Mouse (Mus musculus) heart, postnatal 0 days (tissue): Measurements from ENCODE around the gene H3f3b. TPM values are rescaled to one million over a fixed set of nuclear protein-coding genes. Genes with fewer than 3 reads are reported as not detected.
"Not testable (repeated sequence)": the region's sequence is repeated elsewhere in the genome, so short reads cannot be mapped to it uniquely, and the experiment has no call there.

Source experiments
- ATAC-seq: fragments of 200-750 bp; cut with Nextera tagmentation; 2 replicates; pipeline ENCODE4 v1.8.0; 2017; ENCODE audit warnings: low read depth, moderate number of reproducible peaks, moderate library complexity; ENCODE audit not compliant: insufficient read depth
- DNase-seq: peaks from one replicate; pipeline ENCODE4 v3.0.0-alpha.2; 2016; ENCODE audit warnings: low spot score
- H3K27ac ChIP-seq: fragments of 300-500 bp; sonication (generic); 2 replicates; pipeline ENCODE4 v1.5.1; 2014; ENCODE audit warnings: low read depth, mild to moderate bottlenecking
- H3K27me3 ChIP-seq: fragments of 300-500 bp; sonication (generic); 2 replicates; pipeline ENCODE4 v1.6.1; 2014; ENCODE audit warnings: low read length, mixed read lengths; ENCODE audit not compliant: control insufficient read depth, insufficient read depth
- H3K36me3 ChIP-seq: fragments of 300-500 bp; sonication (generic); replicated peaks from 2 replicates; pipeline ENCODE4 v1.6.1; 2014; ENCODE audit warnings: low read length, mixed read lengths; ENCODE audit not compliant: control insufficient read depth, insufficient read depth
- H3K4me1 ChIP-seq: fragments of 300-500 bp; sonication (generic); 2 replicates; pipeline ENCODE4 v1.6.1; 2014; ENCODE audit warnings: antibody characterized with exemption; ENCODE audit not compliant: control insufficient read depth, insufficient read depth
- H3K4me2 ChIP-seq: fragments of 300-500 bp; sonication (generic); 2 replicates; pipeline ENCODE4 v1.6.1; 2014; ENCODE audit warnings: low read depth, mild to moderate bottlenecking, low read length, moderate library complexity
- H3K4me3 ChIP-seq: fragments of 300-500 bp; sonication (generic); 2 replicates; pipeline ENCODE4 v1.5.1; 2014; ENCODE audit warnings: low read depth, low read length
- H3K9ac ChIP-seq: fragments of 300-500 bp; sonication (generic); replicated peaks from 2 replicates; pipeline ENCODE4 v1.6.1; 2014; ENCODE audit warnings: low read depth, low read length, mixed read lengths
- H3K9me3 ChIP-seq: fragments of 300-500 bp; sonication (generic); replicated peaks from 2 replicates; pipeline ENCODE4 v1.6.1; 2016; ENCODE audit warnings: low read length; ENCODE audit not compliant: control insufficient read depth
- CTCF ChIP-seq: IDR thresholded peaks from 2 replicates; pipeline ENCODE4 v1.5.1; 2016; ENCODE audit warnings: antibody characterized with exemption, control low read depth, low read depth
- EP300 ChIP-seq: IDR thresholded peaks from 2 replicates; pipeline ENCODE4 v1.6.1; 2016; ENCODE audit warnings: antibody characterized with exemption, low read depth
- WGBS: fragments of 180-500 bp; shearing (Covaris S2); extraction: QIAGEN DNeasy Blood & Tissue Kit; methylation state at CpG from one replicate; pipeline ENCODE4 v1.1.7; 2014; 5-methylcytosine and 5-hydroxymethylcytosine counted together
- polyA plus RNA-seq: library from polyadenylated mRNA; unstranded; fragments of >200 nt; fragmentation: Nextera tagmentation; extraction: Ambion mirVana; gene quantifications from 2 replicates; pipeline ENCODE4 v1.2.1, GENCODE M21; 2015
- total RNA-seq: library from RNA; depleted of rRNA; stranded (reverse); fragments of >200 nt; gene quantifications from 2 replicates; pipeline ENCODE4 v1.2.3, GENCODE M21; 2014; ENCODE audit warnings: low replicate concordance

Gene H3f3b
- total and polyA plus RNA-seq, 2 experiments from 2014 or later: 365 to 561 TPM

- TF ChIP-seq CTCF (no peak), EP300 (no peak)
- peaks cover 16% of the 10 kb centered on the region for H3K4me1 ChIP-seq
- H3K27me3 ChIP-seq: no peaks in the 10 kb centered on the region
- H3K4me3 ChIP-seq: peak overlapping the region; percentile 69
- H3K36me3 ChIP-seq: no peaks in the 10 kb centered on the region
- no peaks in the 10 kb centered on the region for H3K9me3 ChIP-seq
- peak overlapping the region; percentile 70 for H3K4me2 ChIP-seq
- no peak for DNase-seq
- H3K27ac ChIP-seq: peak overlapping the region; percentile 98; the same call in 1 of the 2 replicates
- peak overlapping the region; percentile 30; the same call in 1 of the 2 replicates for H3K9ac ChIP-seq
- WGBS: 67% methylated on average over 6 of the region's 6 CpGs
- no peak for ATAC-seq
Observed at GRCm38 (mm10) chr11:116029086-116029865, 1.5 kb upstream of the H3f3b start.

- no peak for TF ChIP-seq CTCF
- no peak for TF ChIP-seq EP300
- ATAC-seq: no peak
- H3K4me3 ChIP-seq: no peak overlapping the region
- peaks cover 16% of the 10 kb centered on the region for H3K4me1 ChIP-seq
- DNase-seq: no peak
- no peak overlapping the region for H3K4me2 ChIP-seq
- H3K9ac ChIP-seq: no peak overlapping the region
- H3K36me3 ChIP-seq: peaks cover 3% of the 10 kb centered on the region; the same call in 1 of the 2 replicates
- no peaks in the 10 kb centered on the region for H3K27me3 ChIP-seq
- 63% methylated on average over 9 of the region's 9 CpGs for WGBS
- H3K27ac ChIP-seq: no peak overlapping the region
- H3K9me3 ChIP-seq: no peaks in the 10 kb centered on the region
Observed at GRCm38 (mm10) chr11:116028177-116028865, 559 bp upstream of the H3f3b start.

- ATAC-seq: no peak
- Histone ChIP-seq H3K27me3 (no peaks in the 10 kb centered on the region), H3K36me3 (peaks cover 22% of the 10 kb centered on the region), H3K9me3 (no peaks in the 10 kb centered on the region), H3K4me1 (peaks cover 5% of the 10 kb centered on the region; the same call in 1 of the 2 replicates), H3K27ac (peak overlapping the region; percentile 51; the same call in 1 of the 2 replicates), H3K4me2 (no peak overlapping the region), H3K4me3 (no peak overlapping the region), H3K9ac (no peak overlapping the region)
- WGBS: 89% methylated on average over 3 of the region's 3 CpGs
- no peak for DNase-seq
- no peak for TF ChIP-seq CTCF
- TF ChIP-seq EP300: no peak
Observed at GRCm38 (mm10) chr11:116025056-116025845, 2.5 kb downstream of the H3f3b start.

- H3K9ac ChIP-seq: peak overlapping the region; percentile 94
- ATAC-seq: peak; percentile 90
Observed at GRCm38 (mm10) chr11:116024356-116024808, 3.4 kb downstream of the H3f3b start.

GRCm38 (mm10) chr11:116023771-116024355, 3.9 kb downstream of the H3f3b start:
- peak; percentile 58 for DNase-seq
- Histone ChIP-seq H3K27me3 (no peaks in the 10 kb centered on the region), H3K4me1 (no peaks in the 10 kb centered on the region; the same call in 1 of the 2 replicates), H3K4me2 (peak overlapping the region; percentile 57), H3K27ac (peak overlapping the region; percentile 93), H3K9me3 (no peaks in the 10 kb centered on the region), H3K36me3 (peaks cover 22% of the 10 kb centered on the region), H3K4me3 (peak overlapping the region; percentile 77), H3K9ac (peak overlapping the region; percentile 94)
- TF ChIP-seq EP300: no peak
- peak; percentile 61 for TF ChIP-seq CTCF
- WGBS: 0% methylated on average over 56 of the region's 57 CpGs
- ATAC-seq: peak; percentile 56

More at GRCm38 (mm10) chr11:116024356-116024808, 3.4 kb downstream of the H3f3b start:
- H3K4me3 ChIP-seq: peak overlapping the region; percentile 77
- under 1% methylated on average over 37 of the region's 37 CpGs for WGBS
- peak; percentile 100 for DNase-seq
- peaks cover under 1% of the 10 kb centered on the region; the same call in 1 of the 2 replicates for H3K4me1 ChIP-seq
- peaks cover 22% of the 10 kb centered on the region for H3K36me3 ChIP-seq
- H3K27ac ChIP-seq: peak overlapping the region; percentile 93
- H3K9me3 ChIP-seq: no peaks in the 10 kb centered on the region
- H3K27me3 ChIP-seq: no peaks in the 10 kb centered on the region
- TF ChIP-seq EP300 (peak; percentile 95), CTCF (no peak)
- no peak overlapping the region for H3K4me2 ChIP-seq

GRCm38 (mm10) chr11:116023074-116023770, 4.5 kb downstream of the H3f3b start:
- ATAC-seq, H3K27me3 ChIP-seq, DNase-seq, H3K9me3 ChIP-seq, H3K4me1 ChIP-seq: not testable (repeated sequence)
- peaks cover 22% of the 10 kb centered on the region for H3K36me3 ChIP-seq
- peak overlapping the region; percentile 93 for H3K27ac ChIP-seq
- H3K4me2 ChIP-seq: peak overlapping the region; percentile 57
- 3% methylated on average over 18 of the region's 18 CpGs for whole genome bisulfite sequencing
- peak overlapping the region; percentile 94 for H3K9ac ChIP-seq
- peak overlapping the region; percentile 77 for H3K4me3 ChIP-seq
